Mouse (Mus musculus) G1E (cell line): Measurements from ENCODE around the gene Sigirr.

Experiments used
- CTCF ChIP-seq: IDR thresholded peaks from 2 replicates; pipeline ENCODE4 v1.5.1; 2012; ENCODE audit warnings: low read depth, low read length, inconsistent platforms, mixed read lengths
- GATA1 ChIP-seq: IDR thresholded peaks from 2 replicates; pipeline ENCODE4 v1.6.1; 2012; ENCODE audit warnings: borderline replicate concordance, low read length, inconsistent platforms, mixed read lengths
- GATA2 ChIP-seq: IDR thresholded peaks from 2 replicates; pipeline ENCODE4 v1.6.1; 2012; ENCODE audit warnings: low read depth, low read length, inconsistent platforms, borderline replicate concordance
- POLR2AphosphoS5 ChIP-seq: IDR thresholded peaks from 2 replicates; pipeline ENCODE4 v1.6.1; 2012; ENCODE audit warnings: low read depth, low read length, inconsistent platforms; ENCODE audit not compliant: insufficient replicate concordance
- TAL1 ChIP-seq: conservative IDR thresholded peaks from 2 replicates; pipeline ENCODE4 v1.6.1; 2012; ENCODE audit warnings: low read depth, low read length, inconsistent platforms, mixed read lengths

DNA sequence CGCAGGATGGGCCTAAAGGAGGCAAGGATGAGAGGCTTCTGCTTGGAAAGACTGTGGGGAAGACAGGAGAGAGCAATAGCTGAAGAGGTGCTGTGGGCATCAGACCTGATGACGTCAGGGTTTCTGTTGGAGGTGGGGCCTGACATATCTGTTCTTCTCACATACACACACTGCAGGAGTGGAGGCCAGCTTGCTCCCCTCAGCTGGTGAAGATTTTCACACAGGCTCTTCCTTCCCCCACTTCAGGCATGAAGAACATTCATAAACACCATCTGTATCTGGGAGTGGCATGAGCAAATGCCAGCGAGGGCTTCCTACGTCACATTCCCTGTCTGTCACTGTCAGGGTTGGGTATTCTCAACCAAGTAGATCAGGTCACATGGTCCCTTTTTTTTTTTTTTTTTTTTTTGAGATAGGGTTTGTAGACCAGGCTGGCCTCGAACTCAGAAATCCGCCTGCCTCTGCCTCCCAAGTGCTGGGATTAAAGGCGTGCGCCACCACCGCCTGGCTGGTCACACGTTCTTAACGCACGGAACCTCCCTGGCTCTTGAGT lies 45.7 kb upstream of the Sigirr start:
- TF ChIP-seq GATA1 = no peak
- TF ChIP-seq CTCF = no peak
- TF ChIP-seq POLR2AphosphoS5 = no peak
- no peak for TF ChIP-seq TAL1
- no peak for TF ChIP-seq GATA2
